Mouse (Mus musculus) intestine, embryonic 16.5 days (tissue): ENCODE measurements around the gene Gm14403. TPM values are rescaled to one million over a fixed set of nuclear protein-coding genes. Genes with fewer than 3 reads are reported as not detected.
A peak's percentile ranks its signal among the peaks of the same experiment; 100 is the strongest.
"Not testable (repeated sequence)": the region's sequence is repeated elsewhere in the genome, so short reads cannot be mapped to it uniquely, and the experiment has no call there.

Experiments
- ATAC-seq: fragments of 200-750 bp; cut with Nextera tagmentation; 2 replicates; pipeline ENCODE4 v1.8.0; 2017; ENCODE audit warnings: moderate TSS enrichment, moderate library complexity
- H3K27ac ChIP-seq: fragments of 300-500 bp; sonication (generic); 2 replicates; pipeline ENCODE4 v1.5.1; 2014; ENCODE audit warnings: mild to moderate bottlenecking, low read length
- H3K27me3 ChIP-seq: fragments of 300-500 bp; sonication (generic); replicated peaks from 2 replicates; pipeline ENCODE4 v1.6.1; 2014; ENCODE audit warnings: low read length, control low read depth, mixed read lengths; ENCODE audit not compliant: control insufficient read depth, insufficient read depth
- H3K36me3 ChIP-seq: fragments of 300-500 bp; sonication (generic); 2 replicates; pipeline ENCODE4 v1.6.1; 2014; ENCODE audit warnings: low read length, control low read depth; ENCODE audit not compliant: control insufficient read depth, insufficient read depth
- H3K4me1 ChIP-seq: fragments of 300-500 bp; sonication (generic); 2 replicates; pipeline ENCODE4 v1.6.1; 2014; ENCODE audit warnings: low read length, control low read depth, mixed read lengths; ENCODE audit not compliant: control insufficient read depth, insufficient read depth
- H3K4me2 ChIP-seq: fragments of 300-500 bp; sonication (generic); 2 replicates; pipeline ENCODE4 v1.6.1; 2014; ENCODE audit warnings: low read depth, low read length, control low read depth
- H3K4me3 ChIP-seq: fragments of 300-500 bp; sonication (generic); 2 replicates; pipeline ENCODE4 v1.5.1; 2014; ENCODE audit warnings: mild to moderate bottlenecking, low read length
- H3K9ac ChIP-seq: fragments of 300-500 bp; sonication (generic); 2 replicates; pipeline ENCODE4 v1.6.1; 2014; ENCODE audit warnings: low read depth, low read length
- H3K9me3 ChIP-seq: fragments of 300-500 bp; sonication (generic); 2 replicates; pipeline ENCODE4 v1.6.1; 2016; ENCODE audit warnings: low read length, control low read depth; ENCODE audit not compliant: control insufficient read depth
- WGBS: fragments of 180-500 bp; shearing (Covaris S2); extraction: QIAGEN DNeasy Blood & Tissue Kit; methylation state at CpG from one replicate; pipeline ENCODE4 v1.1.7; 2014; 5-methylcytosine and 5-hydroxymethylcytosine counted together
- polyA plus RNA-seq: library from polyadenylated mRNA; unstranded; fragments of >200 nt; fragmentation: Nextera tagmentation; extraction: Ambion mirVana; gene quantifications from 2 replicates; pipeline ENCODE4 v1.2.1, GENCODE M21; 2015

Gene Gm14403
- 4.3 and 5.2 TPM in 2 replicates for polyA plus RNA-seq

DNA sequence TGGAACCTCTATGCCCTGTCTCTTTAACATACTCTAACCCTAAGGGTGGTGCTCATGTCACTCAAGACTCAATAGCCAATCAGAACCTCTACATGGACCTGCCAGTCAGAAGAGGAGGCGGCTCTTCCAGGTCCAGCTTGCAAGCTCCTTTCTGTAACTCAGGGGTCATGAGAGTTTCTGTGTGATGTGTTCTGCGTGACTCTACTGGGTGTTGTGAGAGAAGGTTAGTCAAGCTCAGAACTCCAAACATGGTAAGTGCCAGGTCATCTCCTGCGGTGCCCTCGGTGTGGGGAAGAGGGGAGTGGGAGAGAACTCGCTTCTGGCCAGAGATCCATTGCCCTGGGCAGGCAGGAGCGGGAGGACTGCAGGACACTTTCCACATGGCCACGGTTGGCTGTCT lies at the start of gene Gm14403:
Gm14403 (plus strand) TSS at position 149 of the 400 bp plus-strand sequence.
- peak within 1 kb of the TSS; percentile 48 for H3K4me3 ChIP-seq
- ATAC-seq, H3K36me3 ChIP-seq, H3K4me1 ChIP-seq, H3K27ac ChIP-seq, H3K9me3 ChIP-seq, H3K27me3 ChIP-seq: not testable (repeated sequence)
- 13% methylated on average over 7 of the region's 7 CpGs for WGBS
- peak within 1 kb of the TSS; percentile 32; the same call in 1 of the 2 replicates for H3K4me2 ChIP-seq
- H3K9ac ChIP-seq = 0 out of 2 replicates have a peak within 1 kb of the TSS, but pooled peaks have one; percentile 48

DNA sequence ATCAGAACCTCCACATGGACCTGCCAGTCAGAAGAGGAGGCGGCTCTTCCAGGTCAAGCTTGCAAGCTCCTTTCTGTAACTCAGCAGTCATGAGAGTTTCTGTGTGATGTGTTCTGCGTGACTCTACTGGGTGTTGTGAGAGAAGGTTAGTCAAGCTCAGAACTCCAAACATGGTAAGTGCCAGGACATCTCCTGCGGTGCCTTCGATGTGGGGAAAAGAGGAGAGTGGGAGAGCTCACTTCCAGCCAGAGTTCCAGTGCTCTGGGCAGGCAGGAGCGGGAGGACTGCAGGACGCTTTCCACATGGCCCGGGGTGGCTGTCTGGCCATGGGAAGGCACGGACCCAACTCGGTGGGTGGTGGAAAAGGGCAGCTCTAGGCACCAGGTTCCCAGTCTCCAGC lies 33.3 kb upstream of the Gm14403 start, which contains the start of gene Zfp970:
Zfp970 (plus strand) TSS at position 58 of the 400 bp plus-strand sequence.
- H3K9me3 ChIP-seq, H3K27me3 ChIP-seq, H3K36me3 ChIP-seq, H3K27ac ChIP-seq, ATAC-seq, H3K4me1 ChIP-seq: not testable (repeated sequence)
- WGBS = 2% methylated on average over 8 of the region's 9 CpGs
- H3K9ac ChIP-seq = peak within 1 kb of the TSS; percentile 49; the same call in 1 of the 2 replicates
- H3K4me2 ChIP-seq = peak within 1 kb of the TSS; percentile 37; the same call in 1 of the 2 replicates
- peak within 1 kb of the TSS; percentile 45 for H3K4me3 ChIP-seq

DNA sequence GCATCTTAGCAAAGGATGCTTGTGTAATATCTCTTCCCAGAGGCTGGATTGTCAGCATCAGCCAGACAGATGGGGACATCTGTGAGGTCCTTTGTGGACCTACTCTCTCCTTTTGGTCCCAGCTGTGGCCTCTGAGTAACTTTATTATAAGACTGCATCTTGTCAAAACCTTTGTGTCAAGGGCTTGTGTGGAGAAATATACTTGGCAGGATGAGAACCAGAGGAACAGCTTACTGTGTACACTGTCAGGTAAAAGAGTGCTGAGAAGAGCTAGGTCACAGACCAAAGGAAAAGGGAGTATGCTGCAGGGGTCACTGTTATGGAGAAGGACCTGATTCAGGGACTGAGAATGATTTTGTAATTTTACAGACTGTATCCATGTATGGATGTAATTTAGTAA lies 29.8 kb upstream of the Gm14403 start:
- ATAC-seq, H3K9me3 ChIP-seq, H3K36me3 ChIP-seq, H3K4me1 ChIP-seq, H3K27me3 ChIP-seq, H3K27ac ChIP-seq, H3K4me2 ChIP-seq, H3K9ac ChIP-seq, H3K4me3 ChIP-seq: not testable (repeated sequence)

DNA sequence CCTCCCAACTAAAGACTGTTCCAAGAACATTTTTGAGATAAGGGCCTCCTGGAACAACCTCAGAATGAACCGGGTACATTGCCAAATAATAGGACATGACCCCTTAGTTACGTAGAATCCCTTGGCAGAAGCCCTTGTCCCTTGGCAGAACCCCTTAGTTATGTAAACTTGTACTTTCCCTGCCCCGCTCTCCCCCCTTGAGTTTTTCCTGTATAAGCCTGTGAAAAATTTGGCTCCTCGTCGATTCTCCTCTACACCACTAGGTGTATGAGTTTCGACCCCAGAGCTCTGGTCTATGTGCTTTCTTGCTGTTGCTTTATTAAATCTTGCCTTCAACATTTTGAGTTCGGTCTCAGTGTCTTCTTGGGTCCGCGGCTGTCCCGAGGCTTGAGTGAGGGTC lies 25.8 kb upstream of the Gm14403 start:
- 86% methylated on average over 5 of the region's 10 CpGs for WGBS

DNA sequence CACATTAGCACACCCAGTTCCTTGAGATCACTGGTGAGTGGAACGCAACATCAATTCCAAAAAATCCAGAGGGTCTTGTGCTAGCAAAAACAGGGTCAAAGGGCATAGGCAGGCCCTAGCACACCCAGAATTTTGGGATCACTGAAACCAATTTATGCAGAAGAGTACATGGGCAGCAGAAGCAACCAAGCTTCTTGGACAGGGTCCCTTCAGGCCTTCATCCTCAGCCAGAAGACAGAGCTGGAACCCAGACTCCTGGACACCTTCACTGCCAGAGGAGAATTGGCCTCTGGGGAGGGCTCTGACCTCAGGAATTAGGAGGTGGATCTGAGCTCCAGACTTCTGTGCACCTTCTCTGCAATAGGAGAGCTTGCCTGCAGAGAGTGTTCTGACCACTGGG lies 16.0 kb upstream of the Gm14403 start:
- not testable (repeated sequence) for H3K36me3 ChIP-seq, H3K9me3 ChIP-seq, H3K4me2 ChIP-seq, H3K9ac ChIP-seq, H3K4me1 ChIP-seq, H3K4me3 ChIP-seq, H3K27me3 ChIP-seq, H3K27ac ChIP-seq, ATAC-seq
- 93% methylated on average over 1 of the region's 1 CpGs for WGBS

More for the DNA sequence above, 25.8 kb upstream of the Gm14403 start:
- H3K27me3 ChIP-seq, H3K9me3 ChIP-seq, H3K9ac ChIP-seq, H3K4me3 ChIP-seq, H3K27ac ChIP-seq, H3K4me1 ChIP-seq, H3K36me3 ChIP-seq, ATAC-seq, H3K4me2 ChIP-seq: not testable (repeated sequence)

DNA sequence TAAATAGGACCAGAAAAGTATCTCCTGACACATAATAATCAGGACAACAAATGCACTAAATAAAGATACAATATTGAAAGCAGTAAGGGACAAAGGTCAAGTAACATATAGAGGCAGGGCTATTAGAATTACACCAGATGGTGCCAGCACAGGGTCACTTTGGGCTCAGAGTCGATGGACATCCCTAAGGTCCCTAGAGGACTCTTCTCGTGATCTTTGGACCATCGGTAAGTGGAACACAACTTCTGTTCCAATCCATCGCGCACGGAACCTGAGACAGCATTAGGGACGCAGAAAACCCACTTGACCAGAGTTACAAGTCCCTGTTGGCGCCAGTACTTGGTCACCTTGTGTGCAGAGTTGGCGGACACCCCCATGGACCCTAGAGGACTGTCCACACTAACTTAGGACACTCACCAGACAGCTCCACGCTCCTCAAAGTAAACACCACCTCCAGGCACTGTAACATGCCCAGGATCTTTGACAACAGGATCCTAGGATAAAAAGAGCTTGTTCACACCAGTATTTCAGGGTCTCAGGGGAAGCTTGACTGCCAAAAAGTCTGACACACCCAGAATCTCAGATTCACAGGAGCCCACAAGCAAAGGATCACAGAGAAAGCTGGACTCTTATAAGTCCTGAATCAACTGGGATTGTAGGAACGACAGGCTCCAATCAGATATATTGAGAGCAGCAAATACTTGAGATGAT lies 14.6 kb upstream of the Gm14403 start:
- H3K4me2 ChIP-seq, H3K4me3 ChIP-seq, H3K27me3 ChIP-seq, H3K4me1 ChIP-seq, H3K27ac ChIP-seq, H3K9me3 ChIP-seq, H3K9ac ChIP-seq, ATAC-seq, H3K36me3 ChIP-seq: not testable (repeated sequence)
- 89% methylated on average over 11 of the region's 11 CpGs for WGBS

DNA sequence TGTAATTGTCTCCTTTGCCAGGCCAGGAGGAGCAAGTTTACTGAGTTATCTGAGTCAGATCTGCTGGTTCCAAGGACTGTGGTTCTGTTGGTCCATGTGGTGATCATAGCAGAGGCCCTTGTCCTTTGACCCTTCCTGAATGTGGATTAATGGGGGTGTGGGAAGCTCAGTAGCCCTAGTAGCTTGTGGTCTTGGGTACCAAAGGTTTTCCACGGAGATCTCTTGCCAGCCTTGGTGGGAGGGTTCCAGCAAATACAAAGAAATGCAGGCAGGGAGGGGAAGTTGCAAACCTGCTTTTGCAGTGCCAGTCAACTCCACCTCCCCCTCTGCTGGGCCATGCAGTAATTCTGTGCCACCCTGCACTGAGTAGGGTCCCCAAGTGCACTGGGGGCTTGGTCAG lies 1.2 kb downstream of the Gm14403 start:
- not testable (repeated sequence) for H3K4me3 ChIP-seq, H3K9me3 ChIP-seq, H3K4me1 ChIP-seq, H3K27me3 ChIP-seq, H3K9ac ChIP-seq, ATAC-seq, H3K27ac ChIP-seq, H3K4me2 ChIP-seq, H3K36me3 ChIP-seq
- WGBS = 36% methylated on average over 1 of the region's 1 CpGs

DNA sequence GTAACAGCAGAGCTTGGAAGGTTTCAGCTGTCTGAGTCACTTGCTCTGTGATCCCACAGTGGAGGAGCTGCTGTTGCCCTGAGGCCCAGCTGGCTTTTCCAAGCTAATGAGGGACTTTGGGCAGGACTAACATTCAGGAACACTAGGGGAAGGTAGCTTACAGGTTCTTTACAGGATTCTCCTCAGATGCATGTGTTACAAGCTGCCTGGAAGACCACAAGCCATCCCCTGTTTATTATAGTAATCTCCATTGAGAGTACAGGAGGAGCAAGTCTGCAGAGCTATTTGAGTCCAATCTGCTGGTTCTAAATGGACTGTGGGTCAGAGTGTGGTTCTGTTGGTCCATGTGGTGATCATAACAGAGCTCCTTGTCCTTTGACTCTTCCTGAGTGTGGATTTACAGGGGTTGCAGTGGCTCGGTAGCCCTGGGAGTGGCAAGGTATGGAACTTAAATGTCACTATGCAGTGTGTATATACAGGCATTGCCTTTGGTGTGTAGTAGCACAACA lies 7.2 kb downstream of the Gm14403 start:
- not testable (repeated sequence) for ATAC-seq, H3K4me3 ChIP-seq, H3K27me3 ChIP-seq, H3K9ac ChIP-seq, H3K27ac ChIP-seq, H3K4me2 ChIP-seq, H3K4me1 ChIP-seq, H3K36me3 ChIP-seq, H3K9me3 ChIP-seq
- WGBS = 100% methylated on average over 1 of the region's 1 CpGs

DNA sequence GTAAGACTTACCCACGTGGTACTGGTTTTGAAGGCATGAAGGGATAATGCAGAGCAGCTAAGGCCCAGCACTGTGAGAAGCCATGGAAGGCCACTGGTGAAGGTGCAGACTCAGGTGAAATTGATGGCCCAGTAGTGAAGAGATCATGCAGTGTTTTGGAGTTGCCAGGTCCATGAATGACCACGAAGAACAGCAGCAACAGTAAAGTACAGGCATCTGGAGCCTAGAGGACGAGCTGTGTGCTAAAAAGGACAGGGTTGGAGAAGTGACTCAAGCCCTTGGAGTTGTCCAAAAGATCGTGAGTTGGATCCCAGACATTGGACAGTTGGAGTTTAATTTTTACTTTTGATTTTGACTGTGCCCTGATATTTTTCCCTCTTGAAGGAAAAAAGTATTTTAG lies 13.4 kb downstream of the Gm14403 start:
- not testable (repeated sequence) for H3K9ac ChIP-seq, ATAC-seq, H3K9me3 ChIP-seq, H3K36me3 ChIP-seq, H3K4me3 ChIP-seq, H3K27me3 ChIP-seq, H3K27ac ChIP-seq, H3K4me2 ChIP-seq, H3K4me1 ChIP-seq
- WGBS = 70% methylated on average over 4 of the region's 4 CpGs

DNA sequence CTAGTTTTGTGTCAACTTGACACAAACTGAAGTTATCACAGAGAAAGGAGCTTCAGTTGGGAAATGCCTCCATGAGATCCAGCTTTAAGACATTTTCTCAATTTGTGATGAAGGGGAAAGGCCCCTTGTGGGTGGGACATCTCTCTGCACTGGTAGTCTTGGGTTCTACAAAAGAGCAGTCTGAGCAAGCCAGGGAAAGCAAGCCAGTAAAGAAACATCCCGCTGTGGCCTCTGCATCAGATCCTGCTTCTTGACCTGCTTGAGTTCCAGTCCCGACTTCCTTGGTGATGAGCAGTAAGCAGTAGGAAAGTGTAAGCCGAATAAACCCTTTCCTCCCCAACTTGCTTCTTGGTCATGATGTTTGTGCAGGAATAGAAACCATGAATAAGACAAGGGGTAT lies 14.0 kb downstream of the Gm14403 start:
- WGBS = 85% methylated on average over 3 of the region's 3 CpGs
- not testable (repeated sequence) for ATAC-seq, H3K4me1 ChIP-seq

More for the DNA sequence above, 14.0 kb downstream of the Gm14403 start:
- not testable (repeated sequence) for H3K4me3 ChIP-seq, H3K4me2 ChIP-seq, H3K27ac ChIP-seq, H3K9ac ChIP-seq, H3K9me3 ChIP-seq, H3K36me3 ChIP-seq, H3K27me3 ChIP-seq
